Mouse (Mus musculus) ovary, postnatal 14 days (tissue): ENCODE results near the gene Pacsin3.
"Not testable (repeated sequence)": the region's sequence is repeated elsewhere in the genome, so short reads cannot be mapped to it uniquely, and the experiment has no call there.

Experiments used
- DNase-seq: peaks from one replicate; pipeline ENCODE4 v3.0.0; 2022; ENCODE audit warnings: low spot score

Pacsin3 gene

GRCm38 (mm10) chr2:91255661-91256150 lies at the start of gene Pacsin3:
Gene Pacsin3 (plus strand): TSS chr2:91255954.
- no peak for DNase-seq

- no peak for DNase-seq
These were observed 49.4 kb upstream of the Pacsin3 start for GRCm38 (mm10) chr2:91206254-91206775.

- DNase-seq, result no peak
These were observed 42.4 kb upstream of the Pacsin3 start for GRCm38 (mm10) chr2:91213311-91213710.

GRCm38 (mm10) chr2:91217032-91217431 lies 38.7 kb upstream of the Pacsin3 start:
- DNase-seq, result no peak

GRCm38 (mm10) chr2:91220501-91220900 lies 35.3 kb upstream of the Pacsin3 start:
- DNase-seq, result no peak

- DNase-seq, result no peak
These were observed 32.1 kb upstream of the Pacsin3 start for GRCm38 (mm10) chr2:91223614-91224013.

- no peak for DNase-seq
These were observed 26.0 kb upstream of the Pacsin3 start for GRCm38 (mm10) chr2:91229735-91230134.

GRCm38 (mm10) chr2:91236601-91237510 lies 18.9 kb upstream of the Pacsin3 start, which contains the start of gene Ddb2:
Gene Ddb2 (minus strand): TSS chr2:91236982.
- DNase-seq, result peak; percentile 87

GRCm38 (mm10) chr2:91237511-91238080 lies 18.2 kb upstream of the Pacsin3 start:
- DNase-seq, result not testable (repeated sequence)

GRCm38 (mm10) chr2:91242547-91242946 lies 13.2 kb upstream of the Pacsin3 start:
- no peak for DNase-seq

GRCm38 (mm10) chr2:91243416-91243815 lies 12.3 kb upstream of the Pacsin3 start:
- no peak for DNase-seq

GRCm38 (mm10) chr2:91244557-91245228 lies 11.1 kb upstream of the Pacsin3 start:
- no peak for DNase-seq

- DNase-seq, result no peak
These were observed 7.4 kb upstream of the Pacsin3 start for GRCm38 (mm10) chr2:91248366-91248765.

- no peak for DNase-seq
These were observed 3.8 kb upstream of the Pacsin3 start for GRCm38 (mm10) chr2:91252001-91252400.

- no peak for DNase-seq
These were observed 3.2 kb upstream of the Pacsin3 start for GRCm38 (mm10) chr2:91252512-91252911.

- DNase-seq, result no peak
These were observed 901 bp upstream of the Pacsin3 start for GRCm38 (mm10) chr2:91254725-91255380.

GRCm38 (mm10) chr2:91256256-91257125 lies 737 bp downstream of the Pacsin3 start:
- DNase-seq, result peak; percentile 51

- DNase-seq, result no peak
These were observed 1.6 kb downstream of the Pacsin3 start for GRCm38 (mm10) chr2:91257126-91257980.

- DNase-seq, result no peak
These were observed 2.3 kb downstream of the Pacsin3 start for GRCm38 (mm10) chr2:91258054-91258453.

GRCm38 (mm10) chr2:91258830-91259229 lies 3.1 kb downstream of the Pacsin3 start:
- DNase-seq, result no peak
